Mouse (Mus musculus) cerebellum, adult 9-10 months (tissue): ENCODE measurements at regions not wholly inside any gene's neighbourhood (a gene's known extent, or its start where the extent isn't known, plus 50 kb on each side); places are given as distances from the start of the nearest gene placed in this dataset.

Source experiments
- DNase-seq: peaks from one replicate; pipeline ENCODE4 v3.0.0; 2022

- peak; percentile 3 for DNase-seq
Measured at GRCm38 (mm10) chrX:58812824-58813223, 96.3 kb upstream of the 4930550L24Rik start.
